In the genomic region with DNA sequence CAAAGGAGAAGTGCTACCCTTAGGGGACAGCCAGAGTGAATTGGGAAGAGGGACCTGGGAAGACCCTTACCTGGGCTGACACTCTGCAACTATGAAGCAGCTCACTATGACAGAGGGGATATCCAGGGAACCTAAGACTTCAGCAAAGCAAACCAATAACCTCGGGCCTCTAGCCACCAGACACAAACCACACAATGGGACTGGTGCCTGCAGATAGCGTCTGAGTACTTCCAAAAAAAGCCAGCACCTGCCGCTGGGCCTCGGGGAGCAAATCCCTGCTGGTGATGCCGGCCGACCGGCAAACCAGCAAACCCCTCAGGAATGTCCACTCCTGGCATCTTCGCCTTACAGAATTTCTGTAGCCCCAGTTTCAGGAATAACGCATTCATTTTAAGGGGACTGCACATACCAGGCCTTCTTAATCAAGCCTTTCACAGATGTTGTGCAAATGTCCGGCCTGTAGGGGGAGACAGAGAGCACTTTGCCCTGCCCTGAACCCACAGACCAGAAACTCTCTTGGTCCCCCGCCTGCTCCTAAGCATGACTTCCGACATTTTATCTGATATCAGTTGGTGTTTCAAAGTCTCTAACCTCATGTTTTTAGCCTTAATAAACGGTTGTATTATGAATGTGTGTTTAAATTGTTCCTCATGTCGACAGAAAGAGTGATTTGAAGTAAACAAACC, we compare ENCODE assay signal across 8 mouse cellular contexts. TPM values are rescaled to one million over a fixed set of nuclear protein-coding genes. Genes with fewer than 3 reads are reported as not detected.
A peak's percentile ranks its signal among the peaks of the same experiment; 100 is the strongest.
DNase-seq lines count a peak whose midpoint lies in the region; ATAC-seq and TF ChIP-seq lines count a peak whose summit lies in the region.

No protein-coding gene starts in this region.

- no peak overlapping the region for H3K4me2 ChIP-seq in hindbrain, postnatal 0 days (ENCODE audit: low read depth, low read length)
- no peak overlapping the region for H3K4me2 ChIP-seq in hindbrain, embryonic 12.5 days (replicated peaks)

- TF ChIP-seq CTCF in hindbrain, postnatal 0 days (IDR thresholded peaks at IDR 0.05; ENCODE audit: low read depth) = peak; percentile 64
- TF ChIP-seq CTCF in E14TG2a.4 (conservative IDR thresholded peaks at IDR 0.05; ENCODE audit: low read length) = peak; percentile 73

- H3K9ac ChIP-seq in hindbrain, postnatal 0 days (replicated peaks; ENCODE audit: low read length) = no peak overlapping the region
- H3K9ac ChIP-seq in hindbrain, embryonic 12.5 days = no peak overlapping the region

- H3K27ac ChIP-seq in hindbrain, postnatal 0 days = no peak overlapping the region
- no peak overlapping the region for H3K27ac ChIP-seq in hindbrain, embryonic 12.5 days

- H3K9me3 ChIP-seq in hindbrain, postnatal 0 days (ENCODE audit: low read length) = no peaks in the 10 kb centered on the region
- no peaks in the 10 kb centered on the region for H3K9me3 ChIP-seq in hindbrain, embryonic 12.5 days (replicated peaks)
- no peaks in the 10 kb centered on the region for H3K9me3 ChIP-seq in E14TG2a.4 (ENCODE audit: low read length)

- no peaks in the 10 kb centered on the region for H3K27me3 ChIP-seq in hindbrain, postnatal 0 days (ENCODE audit: insufficient read depth, low read length)
- no peaks in the 10 kb centered on the region for H3K27me3 ChIP-seq in hindbrain, embryonic 12.5 days
- H3K27me3 ChIP-seq in E14TG2a.4 (ENCODE audit: insufficient read depth, low read length) = peaks cover 8% of the 10 kb centered on the region; the same call in 1 of the 2 replicates

- no peak overlapping the region for H3K4me3 ChIP-seq in hindbrain, postnatal 0 days (ENCODE audit: low read length)
- H3K4me3 ChIP-seq in hindbrain, embryonic 12.5 days = no peak overlapping the region
- H3K4me3 ChIP-seq in E14TG2a.4 (replicated peaks; ENCODE audit: low read length) = no peak overlapping the region

- DNase-seq in hindbrain, postnatal 0 days (ENCODE audit: low spot score) = no peak
- DNase-seq in adrenal gland, adult 2 months = peak; percentile 43
- peak; percentile 29 to 56 for DNase-seq in heart, postnatal 10 days
- peak; percentile 72 for DNase-seq in lung, postnatal 14 days
- DNase-seq in right cerebral cortex, postnatal 25 days = no peak

- WGBS in hindbrain, postnatal 0 days = 51% methylated on average over 14 of the region's 14 CpGs
- 47% methylated on average over 14 of the region's 14 CpGs for WGBS in hindbrain, embryonic 12.5 days

- H3K4me1 ChIP-seq in hindbrain, postnatal 0 days (ENCODE audit: insufficient read depth, low read length) = no peaks in the 10 kb centered on the region
- H3K4me1 ChIP-seq in hindbrain, embryonic 12.5 days = no peaks in the 10 kb centered on the region
- no peaks in the 10 kb centered on the region for H3K4me1 ChIP-seq in E14TG2a.4 (replicated peaks; ENCODE audit: low read depth, low read length)

- intact Hi-C loops in heart, postnatal 10 days (cut with DNase I) = loop anchor here (10.0 kb wide), 1 partner anchor 151 kb away; no protein-coding TSS in a partner anchor

- no peaks in the 10 kb centered on the region for H3K36me3 ChIP-seq in hindbrain, postnatal 0 days (ENCODE audit: insufficient read depth, low read length)
- no peaks in the 10 kb centered on the region for H3K36me3 ChIP-seq in hindbrain, embryonic 12.5 days
- H3K36me3 ChIP-seq in E14TG2a.4 (ENCODE audit: insufficient read depth, low read length) = no peaks in the 10 kb centered on the region

- no peak for ATAC-seq in hindbrain, postnatal 0 days
- no peak for ATAC-seq in hindbrain, embryonic 12.5 days (ENCODE audit: low FRiP score)
- ATAC-seq in monocyte, adult 5-6 weeks (replicated peaks; ENCODE audit: insufficient number of reproducible peaks, low FRiP score, low TSS enrichment, poor library complexity, severe bottlenecking) = no peak

RNA-seq across cellular contexts. Expression of a gene that starts 28.7 kb away (rescaled TPM):
- 0.16 and 0.25 TPM in 2 replicates for total RNA-seq in hindbrain, postnatal 0 days (2014; rRNA removed)
- polyA plus RNA-seq in hindbrain, postnatal 0 days (2015; fragmentation: Nextera tagmentation; extraction: Ambion mirVana) = 0.40 and 0.41 TPM in 2 replicates
- 0.17 and 0.35 TPM in 2 replicates for polyA plus RNA-seq in hindbrain, embryonic 12.5 days (2016; fragmentation: Nextera tagmentation; extraction: Ambion mirVana)
- 1 to 10 TPM; 5.6 to 9.4 TPM for total RNA-seq in adrenal gland, adult 2 months (2021)
- polyA plus RNA-seq in adrenal gland, adult 2 months (2012; rRNA removed) = 0.54 and 1.1 TPM in 2 replicates
- total RNA-seq in heart, postnatal 10 days (2021) = 1 to 10 TPM; 2.8 to 2.9 TPM
- not detected in 3 replicates for total RNA-seq in monocyte, adult 5-6 weeks (2017)

Comparison
In these comparisons a context has a peak if more than half of its experiments do, and no peak if none do; other contexts are left out.
1. DNase-seq: peak in adrenal gland, adult 2 months (single experiment), heart, postnatal 10 days (2 of 2) and lung, postnatal 14 days (single experiment); none in hindbrain, postnatal 0 days (single experiment) and right cerebral cortex, postnatal 25 days (single experiment).